Mouse (Mus musculus): ENCODE measurements around the gene Slc9a6. TPM values are rescaled to one million over a fixed set of nuclear protein-coding genes. Genes with fewer than 3 reads are reported as not detected.

Slc9a6 gene
- polyA plus RNA-seq, 1 experiment from 2014 or later: 6.8 TPM

DNA sequence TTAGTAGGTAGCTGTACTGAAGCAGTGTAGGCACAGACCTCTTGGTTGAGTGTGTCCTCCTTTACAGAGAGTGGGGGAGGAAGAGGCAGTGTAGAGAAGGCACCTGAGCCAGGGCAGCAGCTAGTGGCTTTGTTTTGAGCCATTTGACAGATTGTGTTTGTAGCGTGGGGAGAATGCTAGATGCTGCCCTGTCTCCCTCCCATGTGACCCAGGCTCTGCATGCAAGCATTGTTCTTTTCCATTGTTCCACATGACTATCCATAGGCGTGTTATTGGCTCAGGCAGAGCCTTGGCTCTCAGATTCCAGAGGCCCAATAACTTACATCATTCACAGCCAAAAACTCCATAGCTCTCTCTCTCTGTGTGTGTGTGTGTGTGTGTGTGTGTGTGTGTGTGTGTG, 49.7 kb downstream of the Slc9a6 start:
- H3K9ac ChIP-seq (ENCODE audit: low read depth, low read length): no peak overlapping the region
- H3K4me1 ChIP-seq (replicated peaks; ENCODE audit: control insufficient read depth, insufficient read depth, low read length): no peaks in the 10 kb centered on the region
- no peak overlapping the region for H3K4me3 ChIP-seq (ENCODE audit: low read depth, low read length)
- H3K4me2 ChIP-seq: no peak overlapping the region
- H3K27me3 ChIP-seq (replicated peaks; ENCODE audit: control insufficient read depth, insufficient read depth, low read length): no peaks in the 10 kb centered on the region
- no peaks in the 10 kb centered on the region for H3K9me3 ChIP-seq (ENCODE audit: control insufficient read depth, low read length)
- H3K27ac ChIP-seq (ENCODE audit: low read depth, low read length): no peak overlapping the region
- 72% methylated on average over 2 of the region's 2 CpGs for WGBS
- no peak for DNase-seq (ENCODE audit: low spot score)
- ATAC-seq (replicated peaks; ENCODE audit: low FRiP score): no peak
- no peaks in the 10 kb centered on the region for H3K36me3 ChIP-seq (ENCODE audit: control insufficient read depth, insufficient read depth, low read length)

DNA sequence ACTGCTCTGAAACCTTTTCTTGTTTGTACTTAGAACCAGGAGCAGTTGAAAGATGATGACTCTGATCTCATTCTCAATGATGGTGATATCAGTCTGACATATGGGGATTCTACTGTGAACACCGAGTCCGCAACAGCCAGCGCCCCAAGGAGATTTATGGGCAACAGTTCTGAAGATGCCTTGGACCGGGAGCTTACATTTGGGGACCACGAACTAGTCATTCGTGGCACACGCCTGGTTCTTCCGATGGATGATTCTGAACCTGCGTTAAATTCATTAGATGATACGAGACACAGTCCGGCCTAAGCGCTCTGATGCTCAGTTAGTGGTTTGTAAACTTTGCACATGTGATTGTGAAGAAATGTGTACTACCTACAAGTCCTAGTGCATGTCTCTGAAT, 51.6 kb downstream of the Slc9a6 start:
- Histone ChIP-seq H3K9me3 (ENCODE audit: control insufficient read depth, low read length) (no peaks in the 10 kb centered on the region), H3K27ac (ENCODE audit: low read depth, low read length) (no peak overlapping the region), H3K9ac (ENCODE audit: low read depth, low read length) (no peak overlapping the region), H3K36me3 (ENCODE audit: control insufficient read depth, insufficient read depth, low read length) (no peaks in the 10 kb centered on the region), H3K27me3 (replicated peaks; ENCODE audit: control insufficient read depth, insufficient read depth, low read length) (no peaks in the 10 kb centered on the region), H3K4me2 (no peak overlapping the region), H3K4me3 (ENCODE audit: low read depth, low read length) (no peak overlapping the region), H3K4me1 (replicated peaks; ENCODE audit: control insufficient read depth, insufficient read depth, low read length) (no peaks in the 10 kb centered on the region)
- WGBS: 91% methylated on average over 12 of the region's 12 CpGs
- ATAC-seq (replicated peaks; ENCODE audit: low FRiP score): no peak
- DNase-seq (ENCODE audit: low spot score): no peak

DNA sequence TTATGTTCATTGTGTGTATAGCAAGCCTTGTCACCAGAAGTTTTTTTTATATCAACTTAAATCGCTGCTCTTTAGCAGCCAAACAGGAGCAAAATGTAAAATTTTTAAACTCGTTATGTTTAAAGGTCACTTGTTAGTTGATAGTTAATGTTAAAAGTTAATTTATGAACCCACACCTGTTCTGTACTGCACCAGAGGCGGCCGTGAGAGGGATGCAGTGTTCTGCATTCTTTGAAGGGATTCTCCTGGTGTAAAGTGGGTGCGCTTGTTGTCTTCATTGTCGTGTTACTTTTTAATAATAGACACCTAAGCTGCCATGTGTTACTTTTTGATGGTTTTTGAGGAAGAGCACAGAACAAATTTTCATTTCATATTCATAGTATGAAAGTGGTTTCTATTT, 52.8 kb downstream of the Slc9a6 start:
- ATAC-seq (replicated peaks; ENCODE audit: low FRiP score): no peak

GRCm38 (mm10) chrX:56663377-56663776, 53.8 kb downstream of the Slc9a6 start:
- Histone ChIP-seq H3K9me3 (ENCODE audit: control insufficient read depth, low read length) (no peaks in the 10 kb centered on the region), H3K9ac (ENCODE audit: low read depth, low read length) (no peak overlapping the region), H3K4me3 (ENCODE audit: low read depth, low read length) (no peak overlapping the region), H3K4me1 (replicated peaks; ENCODE audit: control insufficient read depth, insufficient read depth, low read length) (no peaks in the 10 kb centered on the region; the same call in 1 of the 2 replicates), H3K36me3 (ENCODE audit: control insufficient read depth, insufficient read depth, low read length) (no peaks in the 10 kb centered on the region), H3K4me2 (no peak overlapping the region), H3K27ac (ENCODE audit: low read depth, low read length) (no peak overlapping the region), H3K27me3 (replicated peaks; ENCODE audit: control insufficient read depth, insufficient read depth, low read length) (no peaks in the 10 kb centered on the region)
- DNase-seq (ENCODE audit: low spot score): no peak
- no peak for ATAC-seq (replicated peaks; ENCODE audit: low FRiP score)
- WGBS: 84% methylated on average over 4 of the region's 4 CpGs

More for the DNA sequence above, 52.8 kb downstream of the Slc9a6 start:
- Histone ChIP-seq H3K27me3 (replicated peaks; ENCODE audit: control insufficient read depth, insufficient read depth, low read length) (no peaks in the 10 kb centered on the region), H3K4me3 (ENCODE audit: low read depth, low read length) (no peak overlapping the region), H3K9ac (ENCODE audit: low read depth, low read length) (no peak overlapping the region), H3K9me3 (ENCODE audit: control insufficient read depth, low read length) (no peaks in the 10 kb centered on the region), H3K27ac (ENCODE audit: low read depth, low read length) (no peak overlapping the region), H3K4me2 (no peak overlapping the region), H3K4me1 (replicated peaks; ENCODE audit: control insufficient read depth, insufficient read depth, low read length) (no peaks in the 10 kb centered on the region), H3K36me3 (ENCODE audit: control insufficient read depth, insufficient read depth, low read length) (no peaks in the 10 kb centered on the region)
- DNase-seq (ENCODE audit: low spot score): no peak
- 89% methylated on average over 6 of the region's 6 CpGs for WGBS

DNA sequence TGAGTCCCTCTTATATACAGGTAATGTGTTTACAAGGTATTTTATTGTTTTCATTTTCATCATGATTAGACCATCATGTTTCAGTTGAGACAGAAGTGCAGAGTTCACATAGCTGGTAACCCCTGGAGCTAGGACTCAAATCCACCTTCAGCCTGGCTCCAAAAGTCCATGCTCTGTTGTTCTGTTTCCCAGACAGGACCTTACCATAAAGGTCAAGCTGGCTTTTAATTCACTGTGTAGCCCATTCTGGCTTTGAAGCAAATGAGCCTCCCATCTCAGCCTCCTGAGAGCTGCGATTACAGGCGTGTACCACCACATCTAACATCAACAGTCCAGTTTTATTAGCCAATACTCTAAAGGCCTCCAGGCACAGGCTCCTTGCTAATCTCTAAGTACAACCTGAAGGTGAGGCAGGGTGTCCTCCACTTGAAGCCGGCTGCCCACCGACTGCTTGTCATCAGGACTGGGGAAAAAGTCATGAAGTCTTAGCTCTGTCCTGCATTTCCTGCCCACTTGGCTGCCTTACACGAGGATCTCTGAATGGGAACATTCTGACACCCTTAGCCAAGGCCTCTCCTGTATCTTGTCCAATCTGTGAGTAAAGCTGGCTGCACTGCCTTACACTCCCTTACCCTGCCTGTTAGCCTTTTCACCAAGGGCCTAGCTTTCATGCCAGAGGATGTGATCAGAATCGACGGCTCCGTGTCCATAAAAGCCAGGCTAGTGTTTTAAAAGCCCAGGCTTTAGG, 55.8 kb downstream of the Slc9a6 start:
- WGBS: 86% methylated on average over 8 of the region's 8 CpGs
- Histone ChIP-seq H3K36me3 (ENCODE audit: control insufficient read depth, insufficient read depth, low read length) (no peaks in the 10 kb centered on the region), H3K27me3 (replicated peaks; ENCODE audit: control insufficient read depth, insufficient read depth, low read length) (no peaks in the 10 kb centered on the region), H3K4me1 (replicated peaks; ENCODE audit: control insufficient read depth, insufficient read depth, low read length) (no peaks in the 10 kb centered on the region; the same call in 1 of the 2 replicates), H3K4me2 (no peak overlapping the region), H3K9me3 (ENCODE audit: control insufficient read depth, low read length) (no peaks in the 10 kb centered on the region), H3K9ac (ENCODE audit: low read depth, low read length) (no peak overlapping the region), H3K4me3 (ENCODE audit: low read depth, low read length) (no peak overlapping the region), H3K27ac (ENCODE audit: low read depth, low read length) (no peak overlapping the region)
- DNase-seq (ENCODE audit: low spot score): no peak
- ATAC-seq (replicated peaks; ENCODE audit: low FRiP score): no peak

DNA sequence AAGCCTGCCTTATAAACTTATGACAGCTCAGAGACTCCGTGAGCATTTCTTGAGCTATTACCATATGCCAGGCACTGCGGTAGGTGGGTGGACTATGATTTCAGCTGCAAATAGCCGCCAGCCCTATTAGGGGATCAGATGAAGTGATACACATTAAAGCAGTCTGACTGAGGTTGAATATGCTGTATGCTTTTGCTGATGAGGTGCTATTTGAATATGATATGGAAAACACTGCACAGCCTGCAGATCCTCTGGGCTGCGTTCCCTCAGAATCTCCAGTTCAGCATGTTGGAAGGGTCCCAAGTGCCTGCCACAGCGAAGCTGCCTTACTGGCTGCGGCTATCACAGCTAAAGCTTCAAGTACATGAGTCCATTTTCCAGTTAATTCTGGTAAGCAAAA, 57.7 kb downstream of the Slc9a6 start:
- H3K4me2 ChIP-seq: no peak overlapping the region
- no peaks in the 10 kb centered on the region for H3K36me3 ChIP-seq (ENCODE audit: control insufficient read depth, insufficient read depth, low read length)
- no peak for DNase-seq (ENCODE audit: low spot score)
- no peak overlapping the region for H3K4me3 ChIP-seq (ENCODE audit: low read depth, low read length)
- no peaks in the 10 kb centered on the region for H3K27me3 ChIP-seq (replicated peaks; ENCODE audit: control insufficient read depth, insufficient read depth, low read length)
- 88% methylated on average over 6 of the region's 6 CpGs for WGBS
- no peaks in the 10 kb centered on the region; the same call in 1 of the 2 replicates for H3K4me1 ChIP-seq (replicated peaks; ENCODE audit: control insufficient read depth, insufficient read depth, low read length)
- H3K9ac ChIP-seq (ENCODE audit: low read depth, low read length): no peak overlapping the region
- H3K27ac ChIP-seq (ENCODE audit: low read depth, low read length): no peak overlapping the region
- ATAC-seq (replicated peaks; ENCODE audit: low FRiP score): no peak
- no peaks in the 10 kb centered on the region for H3K9me3 ChIP-seq (ENCODE audit: control insufficient read depth, low read length)

- ATAC-seq (replicated peaks; ENCODE audit: low FRiP score) (no peak), DNase-seq (ENCODE audit: low spot score) (no peak)
- Histone ChIP-seq H3K27ac (ENCODE audit: low read depth, low read length) (no peak overlapping the region), H3K4me3 (ENCODE audit: low read depth, low read length) (no peak overlapping the region), H3K4me2 (no peak overlapping the region), H3K9ac (ENCODE audit: low read depth, low read length) (no peak overlapping the region), H3K27me3 (replicated peaks; ENCODE audit: control insufficient read depth, insufficient read depth, low read length) (no peaks in the 10 kb centered on the region), H3K4me1 (replicated peaks; ENCODE audit: control insufficient read depth, insufficient read depth, low read length) (no peaks in the 10 kb centered on the region; the same call in 1 of the 2 replicates), H3K36me3 (ENCODE audit: control insufficient read depth, insufficient read depth, low read length) (no peaks in the 10 kb centered on the region), H3K9me3 (ENCODE audit: control insufficient read depth, low read length) (no peaks in the 10 kb centered on the region)
- 85% methylated on average over 5 of the region's 5 CpGs for WGBS
Observed at GRCm38 (mm10) chrX:56668051-56668450, 58.5 kb downstream of the Slc9a6 start.

GRCm38 (mm10) chrX:56668501-56668900, 58.9 kb downstream of the Slc9a6 start:
- no peak for ATAC-seq (replicated peaks; ENCODE audit: low FRiP score)
- Histone ChIP-seq H3K4me3 (ENCODE audit: low read depth, low read length) (no peak overlapping the region), H3K27ac (ENCODE audit: low read depth, low read length) (no peak overlapping the region), H3K4me2 (no peak overlapping the region), H3K9ac (ENCODE audit: low read depth, low read length) (no peak overlapping the region), H3K27me3 (replicated peaks; ENCODE audit: control insufficient read depth, insufficient read depth, low read length) (no peaks in the 10 kb centered on the region), H3K9me3 (ENCODE audit: control insufficient read depth, low read length) (no peaks in the 10 kb centered on the region), H3K4me1 (replicated peaks; ENCODE audit: control insufficient read depth, insufficient read depth, low read length) (no peaks in the 10 kb centered on the region; the same call in 1 of the 2 replicates), H3K36me3 (ENCODE audit: control insufficient read depth, insufficient read depth, low read length) (no peaks in the 10 kb centered on the region)
- DNase-seq (ENCODE audit: low spot score): no peak
- 80% methylated on average over 3 of the region's 3 CpGs for WGBS

GRCm38 (mm10) chrX:56675556-56675955, 66.0 kb downstream of the Slc9a6 start:
- no peak overlapping the region for H3K4me3 ChIP-seq (ENCODE audit: low read depth, low read length)
- no peak for ATAC-seq (replicated peaks; ENCODE audit: low FRiP score)
- no peaks in the 10 kb centered on the region for H3K27me3 ChIP-seq (replicated peaks; ENCODE audit: control insufficient read depth, insufficient read depth, low read length)
- H3K36me3 ChIP-seq (ENCODE audit: control insufficient read depth, insufficient read depth, low read length): no peaks in the 10 kb centered on the region
- H3K9ac ChIP-seq (ENCODE audit: low read depth, low read length): no peak overlapping the region
- no peak overlapping the region for H3K4me2 ChIP-seq
- DNase-seq (ENCODE audit: low spot score): no peak
- 80% methylated on average over 6 of the region's 6 CpGs for WGBS
- H3K4me1 ChIP-seq (replicated peaks; ENCODE audit: control insufficient read depth, insufficient read depth, low read length): no peaks in the 10 kb centered on the region
- H3K9me3 ChIP-seq (ENCODE audit: control insufficient read depth, low read length): no peaks in the 10 kb centered on the region
- H3K27ac ChIP-seq (ENCODE audit: low read depth, low read length): no peak overlapping the region
